Mouse (Mus musculus) thymus, postnatal 10 days (tissue): ENCODE results near the gene Fam173b.

Experiments
- DNase-seq, 2 experiments: peaks; one replicate each; pipeline ENCODE4 v3.0.0; 2021; ENCODE audit warnings: low spot score in 2 of 2

The Fam173b gene

DNA sequence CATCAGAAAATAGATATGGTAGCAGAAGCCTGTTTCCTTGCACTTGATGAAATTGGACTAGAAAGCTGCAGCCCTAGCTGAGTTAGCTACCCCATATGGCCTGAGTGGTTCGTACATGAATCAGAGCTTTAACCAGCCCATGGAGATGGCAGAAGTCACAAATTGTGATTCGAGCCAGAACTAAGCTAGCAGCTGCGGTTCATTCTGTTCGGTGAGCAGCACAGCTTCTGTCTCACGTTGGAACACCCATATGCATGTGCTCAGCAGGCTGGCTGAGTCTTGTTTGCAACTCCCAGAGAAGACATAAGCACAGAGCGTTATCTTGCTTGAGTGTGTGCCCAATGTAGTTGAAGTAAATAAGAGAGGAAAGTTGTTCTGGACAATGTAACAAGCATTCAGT is 32.9 kb downstream of the Fam173b start:
- DNase-seq: no peak

DNA sequence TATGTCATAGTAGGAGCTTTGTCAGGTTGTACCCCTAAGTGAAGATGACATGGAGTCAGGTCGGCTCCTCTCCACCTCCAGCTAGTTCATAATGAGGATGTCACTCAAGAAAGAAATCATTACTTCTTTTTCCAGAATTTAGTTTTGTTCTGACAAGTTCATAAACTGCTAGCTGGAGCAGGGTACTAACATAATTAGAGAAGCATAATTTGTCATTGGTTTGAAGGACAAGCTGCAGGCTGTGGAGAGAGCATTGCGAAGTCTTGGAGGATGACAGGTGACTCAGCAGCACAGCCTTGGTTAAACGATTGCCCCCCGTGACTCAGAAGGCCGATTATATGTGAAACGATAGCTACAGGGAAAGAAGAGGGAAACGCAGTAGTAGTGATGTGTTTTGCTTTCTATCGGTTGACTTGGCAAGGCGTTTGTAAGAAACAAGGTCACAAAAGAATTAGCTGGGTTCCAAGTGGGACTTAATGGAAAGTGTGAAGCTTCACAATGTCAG is 34.5 kb downstream of the Fam173b start:
- DNase-seq: no peak

DNA sequence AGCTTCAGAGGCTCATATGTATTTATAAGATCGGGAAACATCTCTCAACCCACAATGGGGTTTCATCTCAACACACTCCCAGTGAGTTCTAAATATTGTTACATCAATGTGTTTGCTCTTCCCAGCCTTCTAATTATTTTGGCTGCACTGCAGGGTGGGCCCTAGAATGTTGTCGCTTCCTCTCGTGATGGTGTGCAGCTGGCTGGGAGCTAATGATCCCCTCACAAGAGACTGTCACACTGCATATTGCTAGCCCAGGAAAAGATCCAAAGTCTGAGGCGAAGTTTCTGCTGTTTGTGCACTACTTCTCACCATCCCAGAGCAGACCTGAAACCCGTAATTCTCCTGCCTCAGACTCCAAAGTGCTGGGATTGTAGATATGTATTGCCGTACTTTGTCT is 45.6 kb downstream of the Fam173b start:
- no peak for DNase-seq

DNA sequence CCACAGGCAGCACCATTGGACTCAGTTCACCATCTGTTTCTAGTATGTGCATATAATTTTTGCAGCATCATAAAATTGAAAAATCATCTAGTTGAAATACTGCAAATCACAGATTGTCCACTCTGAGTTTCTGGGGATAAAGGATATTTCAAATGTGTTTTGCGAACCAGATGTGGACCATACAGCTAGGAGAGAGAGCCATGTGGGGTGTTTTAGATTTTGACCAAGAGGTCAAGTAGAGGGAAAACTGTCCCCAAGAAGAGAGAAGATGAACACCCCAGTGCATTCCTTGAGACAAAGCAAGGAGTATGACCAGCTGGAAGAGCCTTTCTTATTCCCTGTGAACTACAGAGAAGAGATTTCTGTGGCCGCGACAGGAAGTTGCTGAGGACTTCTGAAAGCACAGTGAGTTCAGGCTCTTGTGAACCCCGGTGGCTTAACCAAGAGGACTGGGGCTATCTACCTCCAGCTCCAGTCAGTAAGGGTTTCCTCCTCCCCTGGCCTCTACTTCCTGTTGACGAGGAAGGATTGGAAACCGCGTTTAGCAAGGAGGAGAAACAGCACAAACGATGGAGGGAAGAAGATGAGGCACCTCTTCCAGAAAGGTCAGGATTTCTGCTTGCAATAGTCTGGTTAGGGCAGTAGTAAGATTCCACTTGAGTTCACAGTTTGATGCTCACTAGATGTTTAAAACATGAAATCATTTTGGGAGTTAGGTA is 46.4 kb downstream of the Fam173b start:
- DNase-seq: no peak

DNA sequence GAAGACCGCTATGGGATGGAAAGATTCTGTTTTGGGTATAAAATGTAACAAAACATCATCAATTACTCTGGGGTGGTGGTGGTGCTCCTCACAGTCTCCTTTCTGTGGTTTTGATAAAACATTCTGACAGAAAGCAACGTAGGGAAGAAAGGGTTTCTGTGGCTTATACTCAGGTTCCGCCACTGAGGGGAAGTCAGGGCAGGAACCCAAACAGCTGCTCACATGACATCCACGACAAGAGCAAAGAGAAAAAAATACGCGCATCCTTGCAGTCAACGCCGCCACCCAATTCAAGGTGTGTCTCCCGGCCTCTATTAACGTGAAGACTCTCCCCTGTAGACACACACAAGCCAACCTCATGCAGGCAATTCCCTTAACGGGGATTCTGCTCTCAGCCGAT is 48.0 kb downstream of the Fam173b start:
- DNase-seq: no peak

DNA sequence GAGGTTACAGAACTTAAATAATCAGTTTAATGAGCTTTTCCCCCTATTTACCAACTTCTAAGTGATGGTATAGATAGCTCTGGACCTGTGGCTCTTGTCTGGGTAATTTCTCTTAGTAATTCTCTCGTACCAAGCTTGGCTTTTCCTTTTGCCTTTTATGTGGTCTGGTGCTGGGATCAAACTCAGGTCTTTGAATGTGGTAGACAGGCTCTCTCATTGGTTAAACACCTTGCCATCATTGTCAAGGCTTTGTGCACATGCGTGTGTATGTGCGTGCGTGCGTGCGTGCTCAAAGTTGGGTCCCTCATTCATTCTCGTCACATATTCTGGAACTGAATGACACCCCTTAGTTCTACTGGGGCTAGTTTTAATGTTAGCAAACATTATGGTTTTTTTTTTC is 49.2 kb downstream of the Fam173b start:
- no peak for DNase-seq

DNA sequence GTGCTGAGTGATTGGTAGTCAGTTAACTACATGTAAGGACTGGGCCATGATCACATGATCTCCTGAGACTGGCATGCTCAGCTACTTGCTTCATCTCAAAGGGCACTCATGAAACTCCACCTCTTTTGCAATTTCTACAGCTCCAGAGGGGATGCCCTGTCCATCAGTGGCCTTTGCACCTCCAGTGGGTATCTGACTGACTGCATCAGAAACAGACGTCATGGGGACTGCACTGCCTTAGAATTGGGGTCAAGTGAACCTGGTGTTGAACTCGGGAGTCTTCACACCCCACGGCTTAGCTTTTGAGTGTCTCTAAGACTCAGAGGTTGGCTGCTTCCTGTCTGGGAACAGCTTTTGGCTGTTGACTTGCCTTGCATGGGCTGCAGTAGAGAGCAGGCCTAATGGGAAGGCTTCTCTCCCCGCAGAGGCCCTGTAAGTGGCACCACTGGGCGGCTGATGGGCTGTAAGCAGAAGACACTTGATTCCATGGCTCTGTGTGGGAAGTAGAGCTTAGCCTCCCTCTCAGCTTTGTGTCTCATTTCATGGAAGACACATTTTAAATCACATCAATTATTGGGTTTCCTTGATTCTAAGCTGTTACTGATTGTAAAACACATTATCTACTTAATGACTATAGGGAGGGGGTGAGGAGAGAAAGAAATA is 58.6 kb downstream of the Fam173b start:
- DNase-seq: no peak

DNA sequence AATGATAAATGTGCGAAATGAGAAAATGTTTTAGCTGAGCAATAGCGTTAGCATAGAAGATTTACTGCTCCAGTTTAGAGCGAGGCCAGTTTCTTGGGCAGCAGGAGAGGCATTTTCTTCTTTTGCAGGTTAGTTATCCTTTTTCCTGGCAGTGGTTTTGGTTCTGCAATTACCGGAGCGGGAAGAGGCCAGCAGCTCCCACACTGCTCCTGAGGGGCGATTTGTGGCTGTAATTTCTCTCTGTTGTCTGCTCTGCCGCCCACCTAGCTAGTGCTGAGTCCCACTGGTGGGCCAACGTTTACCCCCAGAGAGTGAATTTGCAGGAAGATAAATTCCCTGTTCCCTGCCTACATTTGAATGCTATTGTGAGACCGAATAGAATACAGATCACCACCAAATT is 59.2 kb downstream of the Fam173b start:
- DNase-seq: no peak

DNA sequence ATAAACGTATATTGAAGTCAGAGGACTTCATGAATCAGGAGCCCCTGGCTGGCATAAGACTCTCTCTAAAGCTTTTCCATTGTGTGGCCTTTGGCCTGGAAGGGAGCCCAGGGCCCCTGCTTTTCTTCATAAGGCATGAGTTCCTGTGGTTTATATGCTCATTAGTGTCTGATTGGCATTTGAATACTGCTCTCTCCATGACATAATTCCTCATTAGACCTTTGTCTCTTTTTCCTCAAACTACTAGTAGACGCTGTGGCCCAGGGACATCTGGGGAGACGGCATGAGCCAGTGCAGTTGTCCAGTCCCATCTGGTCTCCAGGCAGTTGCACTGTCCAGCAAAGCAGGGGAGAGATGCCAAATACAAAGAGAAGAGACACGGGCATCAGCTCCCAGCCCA is 60.1 kb downstream of the Fam173b start:
- no peak for DNase-seq

DNA sequence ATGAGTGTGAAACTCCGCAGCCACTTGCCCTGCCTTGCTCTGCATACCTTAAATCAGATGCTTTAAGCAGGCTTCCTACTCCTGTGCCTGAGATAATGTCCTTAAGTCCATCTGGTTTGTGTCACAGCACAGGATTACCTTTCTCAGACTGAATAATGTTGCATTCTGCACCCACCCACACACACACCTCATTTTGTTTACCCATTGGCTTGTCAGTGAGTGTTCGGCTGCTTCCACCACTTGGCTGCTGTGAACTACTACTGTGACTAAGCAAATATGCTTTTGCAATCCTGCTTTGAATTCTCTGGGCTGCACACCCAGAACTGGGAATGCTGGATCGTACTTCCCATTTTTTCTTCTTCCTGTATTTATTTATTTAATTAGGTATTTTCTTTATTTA is 61.4 kb downstream of the Fam173b start:
- no peak for DNase-seq
